Mouse (Mus musculus): ENCODE results near the gene Uvrag.

Gene Uvrag

DNA sequence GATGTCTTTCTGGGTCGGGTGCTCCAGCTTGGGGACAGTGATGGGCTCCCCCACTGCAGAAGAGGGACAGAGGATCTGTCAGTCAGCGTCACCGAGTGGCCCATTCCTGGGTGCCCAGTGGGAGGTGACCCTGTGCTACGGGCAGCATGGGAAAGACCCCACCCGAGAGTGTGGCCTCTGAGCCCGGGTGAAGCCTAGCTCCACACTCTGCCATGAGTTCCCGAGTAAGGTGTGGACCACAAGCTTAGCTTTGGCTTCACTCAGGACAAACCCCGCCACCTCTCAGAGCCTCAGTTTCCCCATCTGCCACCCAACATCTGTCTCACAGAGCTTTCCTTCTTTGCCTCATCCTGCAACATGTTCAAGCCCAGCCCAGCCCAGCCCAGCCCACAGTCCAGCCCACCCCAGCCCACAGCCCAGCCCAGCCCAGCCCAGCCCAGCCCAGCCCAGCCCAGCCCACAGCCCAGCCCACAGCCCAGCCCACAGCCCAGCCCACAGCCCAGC is 13.8 kb upstream of the Uvrag start:
- Histone ChIP-seq H3K4me3 (replicated peaks; ENCODE audit: low read length) (no peak overlapping the region), H3K9me3 (ENCODE audit: low read length) (no peaks in the 10 kb centered on the region; the same call in 1 of the 2 replicates)
- TF ChIP-seq NANOG (IDR thresholded peaks at IDR 0.05; ENCODE audit: borderline replicate concordance, low read length) (no peak), POU5F1 (IDR thresholded peaks at IDR 0.05; ENCODE audit: borderline replicate concordance, low read length) (no peak), CTCF (conservative IDR thresholded peaks at IDR 0.05; ENCODE audit: low read length) (no peak)

DNA sequence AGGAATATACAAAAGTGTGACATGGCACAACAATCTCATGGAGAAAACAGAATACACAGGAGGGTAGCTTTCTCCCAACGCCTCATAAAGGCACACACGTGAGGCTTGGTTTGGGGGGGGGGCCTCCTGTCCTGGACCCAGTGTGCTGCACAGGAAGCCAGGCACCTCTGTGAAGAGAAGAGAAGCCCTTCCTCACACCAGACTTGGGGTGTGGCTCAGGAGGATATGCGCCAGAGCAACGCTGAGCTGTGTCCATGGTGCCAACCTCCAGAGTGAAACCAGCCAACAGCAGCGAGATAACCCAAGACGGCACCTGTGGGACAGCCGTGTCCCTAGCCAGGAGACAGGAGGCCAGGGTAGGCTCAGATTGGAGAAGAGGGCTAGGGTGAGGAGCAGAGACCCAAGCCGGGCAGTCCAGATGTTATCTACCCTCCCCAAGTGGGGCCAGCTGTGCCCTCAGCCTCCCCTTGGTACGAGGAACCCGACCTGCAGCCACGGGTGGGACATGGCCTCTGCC is 12.8 kb upstream of the Uvrag start:
- Histone ChIP-seq H3K27me3 (ENCODE audit: insufficient read depth, low read length) (peaks cover 7% of the 10 kb centered on the region; the same call in 1 of the 2 replicates), H3K9me3 (ENCODE audit: low read length) (no peaks in the 10 kb centered on the region; the same call in 1 of the 2 replicates), H3K4me3 (replicated peaks; ENCODE audit: low read length) (no peak overlapping the region), H3K36me3 (ENCODE audit: insufficient read depth, low read length) (0 out of 2 replicates have a peak, but pooled peaks cover 2% of the 10 kb centered on the region), H3K4me1 (replicated peaks; ENCODE audit: low read depth, low read length) (peaks cover 10% of the 10 kb centered on the region)
- TF ChIP-seq POU5F1 (IDR thresholded peaks at IDR 0.05; ENCODE audit: borderline replicate concordance, low read length) (no peak), NANOG (IDR thresholded peaks at IDR 0.05; ENCODE audit: borderline replicate concordance, low read length) (no peak), CTCF (conservative IDR thresholded peaks at IDR 0.05; ENCODE audit: low read length) (no peak)

More for the DNA sequence above, 13.8 kb upstream of the Uvrag start:
- Histone ChIP-seq H3K4me1 (replicated peaks; ENCODE audit: low read depth, low read length) (peaks cover 10% of the 10 kb centered on the region), H3K27me3 (ENCODE audit: insufficient read depth, low read length) (peaks cover 7% of the 10 kb centered on the region; the same call in 1 of the 2 replicates), H3K36me3 (ENCODE audit: insufficient read depth, low read length) (0 out of 2 replicates have a peak, but pooled peaks cover 2% of the 10 kb centered on the region)

DNA sequence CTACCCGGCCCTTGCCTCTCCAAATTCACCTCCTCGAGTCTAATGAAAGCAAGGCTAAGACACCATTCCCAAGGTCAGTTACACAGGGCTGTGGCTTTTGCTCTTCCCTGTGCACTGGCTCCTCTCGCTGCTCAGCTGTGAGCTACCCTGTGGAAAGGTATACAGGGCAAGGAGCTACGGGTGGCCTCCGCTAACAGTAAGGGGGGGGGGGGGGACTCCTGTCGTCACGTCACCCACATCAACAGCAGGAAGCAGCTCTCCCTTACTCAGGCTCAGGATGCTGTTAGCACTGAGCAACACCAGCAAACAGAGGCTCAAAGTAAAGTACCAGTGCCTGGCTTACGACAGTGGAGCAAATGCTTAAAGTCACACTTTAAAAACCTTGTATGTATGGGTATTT is 11.8 kb upstream of the Uvrag start:
- H3K4me1 ChIP-seq (replicated peaks; ENCODE audit: low read depth, low read length): peaks cover 10% of the 10 kb centered on the region
- no peaks in the 10 kb centered on the region; the same call in 1 of the 2 replicates for H3K9me3 ChIP-seq (ENCODE audit: low read length)
- TF ChIP-seq CTCF (conservative IDR thresholded peaks at IDR 0.05; ENCODE audit: low read length): no peak
- TF ChIP-seq NANOG (IDR thresholded peaks at IDR 0.05; ENCODE audit: borderline replicate concordance, low read length): no peak
- no peak for TF ChIP-seq POU5F1 (IDR thresholded peaks at IDR 0.05; ENCODE audit: borderline replicate concordance, low read length)
- H3K4me3 ChIP-seq (replicated peaks; ENCODE audit: low read length): no peak overlapping the region
- H3K36me3 ChIP-seq (ENCODE audit: insufficient read depth, low read length): 0 out of 2 replicates have a peak, but pooled peaks cover 2% of the 10 kb centered on the region
- H3K27me3 ChIP-seq (ENCODE audit: insufficient read depth, low read length): peaks cover 6% of the 10 kb centered on the region; the same call in 1 of the 2 replicates

DNA sequence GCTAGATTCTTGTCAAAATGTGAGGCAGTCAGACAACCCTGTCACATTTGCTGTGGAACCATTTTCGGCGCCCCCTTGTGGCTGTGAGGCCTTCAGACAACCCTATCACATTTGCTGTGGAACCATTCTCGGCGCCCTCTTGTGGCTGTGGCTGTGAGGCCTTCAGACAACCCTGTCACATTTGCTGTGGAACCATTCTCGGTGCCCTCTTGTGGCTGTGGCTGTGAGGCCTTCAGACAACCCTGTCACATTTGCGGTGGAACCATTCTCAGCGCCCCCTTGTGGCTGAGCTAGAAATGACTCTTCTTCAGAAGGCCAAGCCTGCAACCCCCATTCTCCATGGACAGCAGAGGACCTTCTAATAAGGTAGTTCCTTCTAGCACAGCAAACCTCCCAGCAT is 10.4 kb upstream of the Uvrag start:
- peak; percentile 95 for TF ChIP-seq CTCF (conservative IDR thresholded peaks at IDR 0.05; ENCODE audit: low read length)
- TF ChIP-seq NANOG (IDR thresholded peaks at IDR 0.05; ENCODE audit: borderline replicate concordance, low read length): no peak
- Histone ChIP-seq H3K4me1 (replicated peaks; ENCODE audit: low read depth, low read length) (peaks cover 10% of the 10 kb centered on the region), H3K27me3 (ENCODE audit: insufficient read depth, low read length) (peaks cover 4% of the 10 kb centered on the region; the same call in 1 of the 2 replicates), H3K4me3 (replicated peaks; ENCODE audit: low read length) (no peak overlapping the region), H3K9me3 (ENCODE audit: low read length) (no peaks in the 10 kb centered on the region; the same call in 1 of the 2 replicates), H3K36me3 (ENCODE audit: insufficient read depth, low read length) (no peaks in the 10 kb centered on the region)

DNA sequence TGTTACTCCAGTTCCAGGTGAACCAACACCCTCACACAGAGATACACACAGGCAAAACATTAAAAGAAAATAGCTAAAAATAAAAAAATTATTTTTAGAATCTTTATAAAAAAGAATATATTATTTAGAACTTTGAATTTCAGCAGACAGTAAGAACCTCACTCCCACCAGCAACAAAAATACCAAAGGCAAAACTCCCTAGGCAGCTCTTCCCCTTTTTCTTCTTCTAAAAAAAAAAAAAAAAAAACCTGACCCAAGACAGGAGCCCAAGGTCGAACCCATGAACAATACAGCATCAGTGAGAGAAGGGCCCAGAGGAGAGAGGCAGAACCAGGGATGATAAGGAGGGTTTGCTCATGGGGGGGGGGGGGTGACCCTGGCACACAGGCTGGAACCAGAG is 8.1 kb upstream of the Uvrag start:
- Histone ChIP-seq H3K27me3 (ENCODE audit: insufficient read depth, low read length) (peaks cover 3% of the 10 kb centered on the region; the same call in 1 of the 2 replicates), H3K36me3 (ENCODE audit: insufficient read depth, low read length) (no peaks in the 10 kb centered on the region), H3K4me3 (replicated peaks; ENCODE audit: low read length) (no peak overlapping the region), H3K4me1 (replicated peaks; ENCODE audit: low read depth, low read length) (peaks cover 9% of the 10 kb centered on the region), H3K9me3 (ENCODE audit: low read length) (no peaks in the 10 kb centered on the region; the same call in 1 of the 2 replicates)
- no peak for TF ChIP-seq NANOG (IDR thresholded peaks at IDR 0.05; ENCODE audit: borderline replicate concordance, low read length)
- TF ChIP-seq POU5F1 (IDR thresholded peaks at IDR 0.05; ENCODE audit: borderline replicate concordance, low read length): no peak
- TF ChIP-seq CTCF (conservative IDR thresholded peaks at IDR 0.05; ENCODE audit: low read length): no peak

DNA sequence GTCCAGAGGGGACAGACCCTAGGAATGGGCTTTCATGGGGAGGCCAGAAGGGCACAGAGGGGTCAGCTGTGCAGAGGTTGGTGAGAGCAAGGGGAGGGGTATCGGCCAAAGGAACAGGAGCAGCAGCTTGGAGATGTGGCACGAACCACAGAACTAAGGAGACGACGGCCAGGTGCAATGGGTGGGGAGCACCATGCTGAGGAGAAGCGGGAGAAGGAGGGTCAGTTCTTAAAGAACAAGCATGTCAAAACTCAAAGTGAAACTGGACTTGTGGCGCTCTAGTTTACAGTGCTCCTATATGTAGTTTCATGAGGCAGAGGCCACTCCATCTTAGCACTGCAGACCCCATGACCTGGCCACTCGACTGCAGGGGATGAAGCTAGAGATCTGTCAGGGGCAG is 6.6 kb upstream of the Uvrag start:
- H3K4me1 ChIP-seq (replicated peaks; ENCODE audit: low read depth, low read length): peaks cover 9% of the 10 kb centered on the region
- no peaks in the 10 kb centered on the region for H3K36me3 ChIP-seq (ENCODE audit: insufficient read depth, low read length)
- TF ChIP-seq CTCF (conservative IDR thresholded peaks at IDR 0.05; ENCODE audit: low read length) (no peak), NANOG (IDR thresholded peaks at IDR 0.05; ENCODE audit: borderline replicate concordance, low read length) (no peak), POU5F1 (IDR thresholded peaks at IDR 0.05; ENCODE audit: borderline replicate concordance, low read length) (no peak)
- H3K9me3 ChIP-seq (ENCODE audit: low read length): no peaks in the 10 kb centered on the region; the same call in 1 of the 2 replicates
- H3K27me3 ChIP-seq (ENCODE audit: insufficient read depth, low read length): peaks cover 10% of the 10 kb centered on the region; the same call in 1 of the 2 replicates
- no peak overlapping the region for H3K4me3 ChIP-seq (replicated peaks; ENCODE audit: low read length)

DNA sequence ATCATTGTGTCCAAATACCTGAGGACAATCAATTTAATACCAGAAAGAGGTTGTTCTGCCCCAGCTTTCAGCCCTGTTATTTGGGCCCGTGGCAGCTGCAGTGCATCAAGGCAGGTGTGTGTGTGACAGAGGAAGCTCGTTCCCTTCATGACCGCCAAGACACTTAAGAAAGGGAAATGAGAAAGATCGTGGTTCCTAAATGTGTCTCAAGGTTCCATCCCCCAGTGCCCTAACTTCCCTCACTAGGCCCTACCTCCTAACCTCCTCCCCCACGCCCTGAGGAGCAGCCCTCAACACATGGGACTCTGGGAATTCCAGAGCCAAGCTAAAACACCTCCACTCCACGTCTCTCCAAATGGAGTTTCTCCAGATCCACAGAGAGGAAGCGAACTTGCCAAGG is 6.0 kb upstream of the Uvrag start:
- no peak overlapping the region for H3K4me3 ChIP-seq (replicated peaks; ENCODE audit: low read length)
- no peaks in the 10 kb centered on the region; the same call in 1 of the 2 replicates for H3K9me3 ChIP-seq (ENCODE audit: low read length)
- peaks cover 10% of the 10 kb centered on the region; the same call in 1 of the 2 replicates for H3K27me3 ChIP-seq (ENCODE audit: insufficient read depth, low read length)
- TF ChIP-seq POU5F1 (IDR thresholded peaks at IDR 0.05; ENCODE audit: borderline replicate concordance, low read length): no peak
- no peak for TF ChIP-seq CTCF (conservative IDR thresholded peaks at IDR 0.05; ENCODE audit: low read length)
- no peak for TF ChIP-seq NANOG (IDR thresholded peaks at IDR 0.05; ENCODE audit: borderline replicate concordance, low read length)
- peaks cover 13% of the 10 kb centered on the region for H3K4me1 ChIP-seq (replicated peaks; ENCODE audit: low read depth, low read length)
- no peaks in the 10 kb centered on the region for H3K36me3 ChIP-seq (ENCODE audit: insufficient read depth, low read length)

DNA sequence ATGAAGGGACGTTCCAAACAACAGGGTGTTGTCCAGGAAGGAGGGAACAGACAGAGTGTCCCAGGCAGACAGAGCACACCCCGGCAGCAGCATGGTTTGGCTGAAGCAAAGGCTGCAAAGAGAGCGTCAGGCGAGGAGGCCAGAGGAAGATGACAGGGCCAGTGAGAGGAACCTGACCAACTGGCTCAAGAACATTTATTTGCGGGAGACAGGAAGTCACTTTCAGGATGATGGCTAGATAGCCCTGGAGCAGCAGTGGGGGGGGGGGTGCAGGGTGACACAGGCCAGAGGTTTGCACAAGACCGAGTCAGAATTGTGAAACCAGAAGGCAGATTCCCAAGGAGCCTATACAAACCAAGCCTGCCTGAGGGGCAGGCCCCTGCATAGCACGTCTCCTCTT is 5.1 kb upstream of the Uvrag start:
- Histone ChIP-seq H3K36me3 (ENCODE audit: insufficient read depth, low read length) (no peaks in the 10 kb centered on the region), H3K27me3 (ENCODE audit: insufficient read depth, low read length) (peaks cover 10% of the 10 kb centered on the region; the same call in 1 of the 2 replicates), H3K9me3 (ENCODE audit: low read length) (no peaks in the 10 kb centered on the region; the same call in 1 of the 2 replicates), H3K4me3 (replicated peaks; ENCODE audit: low read length) (no peak overlapping the region), H3K4me1 (replicated peaks; ENCODE audit: low read depth, low read length) (peaks cover 17% of the 10 kb centered on the region)
- TF ChIP-seq CTCF (conservative IDR thresholded peaks at IDR 0.05; ENCODE audit: low read length) (no peak), POU5F1 (IDR thresholded peaks at IDR 0.05; ENCODE audit: borderline replicate concordance, low read length) (no peak), NANOG (IDR thresholded peaks at IDR 0.05; ENCODE audit: borderline replicate concordance, low read length) (no peak)
